Mouse (Mus musculus) MEL (cell line): ENCODE measurements around the gene Plekha7. TPM values are rescaled to one million over a fixed set of nuclear protein-coding genes. Genes with fewer than 3 reads are reported as not detected.

Experiments
- DNase-seq: peaks from one replicate; pipeline ENCODE4 v3.0.0; 2011; ENCODE audit warnings: low read depth, low spot score
- H3K27ac ChIP-seq: 2 replicates; pipeline ENCODE4 v1.5.1; 2012; ENCODE audit warnings: low read depth, mild to moderate bottlenecking, control low read depth, low read length, moderate library complexity; ENCODE audit not compliant: control insufficient read depth
- H3K27me3 ChIP-seq, 2 experiments: fragments of 150-350 bp in 1 of 2; sonication (generic) in 1 of 2; 2 replicates each; pipeline ENCODE4 v1.6.1; 2012; ENCODE audit warnings: low read length in 2 of 2, mild to moderate bottlenecking in 2 of 2, improper control_type of control experiment in 1 of 2, moderate library complexity in 1 of 2; ENCODE audit not compliant: insufficient read depth in 2 of 2, control insufficient read depth in 1 of 2
- H3K36me3 ChIP-seq, 2 experiments: 2 replicates each; pipeline ENCODE4 v1.6.1; 2012 to 2014; ENCODE audit warnings: low read length in 2 of 2, improper control_type of control experiment in 1 of 2, inconsistent platforms in 1 of 2, mild to moderate bottlenecking in 1 of 2; ENCODE audit not compliant: insufficient read depth in 2 of 2, control insufficient read depth in 1 of 2
- H3K4me1 ChIP-seq, 2 experiments: fragments of 150-350 bp in 1 of 2; sonication (generic) in 1 of 2; 2 replicates each; pipeline ENCODE4 v1.6.1; 2012; ENCODE audit warnings: low read length in 2 of 2, improper control_type of control experiment in 1 of 2, mild to moderate bottlenecking in 1 of 2; ENCODE audit not compliant: insufficient read depth in 2 of 2, control insufficient read depth in 1 of 2
- H3K4me3 ChIP-seq, 2 experiments: fragments of 150-350 bp in 1 of 2; sonication (generic) in 1 of 2; 2 replicates each; pipeline ENCODE4 v1.5.1; 2012; ENCODE audit warnings: low read depth in 2 of 2, low read length in 2 of 2, mild to moderate bottlenecking in 2 of 2, moderate library complexity in 2 of 2, control low read depth in 1 of 2, improper control_type of control experiment in 1 of 2; ENCODE audit not compliant: control insufficient read depth in 1 of 2, insufficient read depth in 1 of 2
- H3K79me2 ChIP-seq: 2 replicates; pipeline ENCODE4 v1.6.1; 2012; ENCODE audit warnings: mild to moderate bottlenecking, low read length, moderate library complexity; ENCODE audit not compliant: control insufficient read depth, poor library complexity, insufficient read depth
- H3K9ac ChIP-seq: 2 replicates; pipeline ENCODE4 v1.6.1; 2012; ENCODE audit warnings: low read depth, mild to moderate bottlenecking, control low read depth, low read length, moderate library complexity; ENCODE audit not compliant: control insufficient read depth, poor library complexity, severe bottlenecking
- H3K9me3 ChIP-seq: fragments of 150-350 bp; sonication (generic); replicated peaks from 2 replicates; pipeline ENCODE4 v1.6.1; 2012; ENCODE audit warnings: mild to moderate bottlenecking, low read length, improper control_type of control experiment, moderate library complexity; ENCODE audit not compliant: insufficient read depth
- CHD1 ChIP-seq: IDR thresholded peaks from 2 replicates; pipeline ENCODE4 v1.6.1; 2012; ENCODE audit warnings: low read depth, mild to moderate bottlenecking, inconsistent platforms, low read length, improper control_type of control experiment
- CHD2 ChIP-seq: IDR thresholded peaks from 2 replicates; pipeline ENCODE4 v1.6.1; 2011; ENCODE audit warnings: low read length, improper control_type of control experiment
- CTCF ChIP-seq, 3 experiments: IDR thresholded peaks in 2 of 3; conservative IDR thresholded peaks in 1 of 3; 2 replicates each; pipeline ENCODE4 v1.5.1; 2011 to 2012; ENCODE audit warnings: low read length in 3 of 3, low read depth in 2 of 3, mild to moderate bottlenecking in 2 of 3, improper control_type of control experiment in 1 of 3, inconsistent platforms in 1 of 3, mixed read lengths in 1 of 3, moderate library complexity in 1 of 3; ENCODE audit not compliant: control insufficient read depth in 1 of 3, insufficient read depth in 1 of 3, poor library complexity in 1 of 3, severe bottlenecking in 1 of 3
- ELF1 ChIP-seq: IDR thresholded peaks from 2 replicates; pipeline ENCODE4 v1.6.1; 2014; ENCODE audit warnings: low read depth, mild to moderate bottlenecking, inconsistent platforms, low read length, improper control_type of control experiment, moderate library complexity
- EP300 ChIP-seq, 2 experiments: IDR thresholded peaks; 2 replicates each; pipeline ENCODE4 v1.6.1; 2011; ENCODE audit warnings: improper control_type of control experiment in 2 of 2, low read length in 2 of 2, low read depth in 1 of 2, mild to moderate bottlenecking in 1 of 2
- GATA1 ChIP-seq: IDR thresholded peaks from 2 replicates; pipeline ENCODE4 v1.6.1; 2011; ENCODE audit warnings: low read depth, low read length, improper control_type of control experiment
- HCFC1 ChIP-seq: IDR thresholded peaks from 2 replicates; pipeline ENCODE4 v1.6.1; 2012; ENCODE audit warnings: low read depth, mild to moderate bottlenecking, inconsistent platforms, low read length, improper control_type of control experiment, moderate library complexity
- JUND ChIP-seq: IDR thresholded peaks from 2 replicates; pipeline ENCODE4 v1.6.1; 2011; ENCODE audit warnings: low read depth, mild to moderate bottlenecking, improper control_type of control experiment, low read length
- MAFK ChIP-seq: IDR thresholded peaks from 2 replicates; pipeline ENCODE4 v1.6.1; 2011; ENCODE audit warnings: low read depth, mild to moderate bottlenecking, low read length, improper control_type of control experiment, borderline replicate concordance
- MAX ChIP-seq: IDR thresholded peaks from 2 replicates; pipeline ENCODE4 v1.6.1; 2011; ENCODE audit warnings: low read length, improper control_type of control experiment
- MAZ ChIP-seq: IDR thresholded peaks from 2 replicates; pipeline ENCODE4 v1.6.1; 2012; ENCODE audit warnings: low read depth, mild to moderate bottlenecking, inconsistent platforms, low read length, improper control_type of control experiment
- MEF2A ChIP-seq: IDR thresholded peaks from 2 replicates; pipeline ENCODE4 v1.6.1; 2014; ENCODE audit warnings: low read depth, mild to moderate bottlenecking, inconsistent platforms, low read length, improper control_type of control experiment; ENCODE audit not compliant: poor library complexity, insufficient replicate concordance, severe bottlenecking; ENCODE audit errors: extremely low read depth
- MYB ChIP-seq: IDR thresholded peaks from 2 replicates; pipeline ENCODE4 v1.6.1; 2011; ENCODE audit warnings: mild to moderate bottlenecking, low read depth, low read length, improper control_type of control experiment
- MYC ChIP-seq: IDR thresholded peaks from 2 replicates; pipeline ENCODE4 v1.6.1; 2011; ENCODE audit warnings: low read depth, mild to moderate bottlenecking, low read length, improper control_type of control experiment, moderate library complexity
- NELFE ChIP-seq: IDR thresholded peaks from 2 replicates; pipeline ENCODE4 v1.6.1; 2011; ENCODE audit warnings: low read depth, low read length, improper control_type of control experiment
- NRF1 ChIP-seq: IDR thresholded peaks from 2 replicates; pipeline ENCODE4 v1.6.1; 2014; ENCODE audit warnings: low read depth, mild to moderate bottlenecking, inconsistent platforms, low read length, improper control_type of control experiment, moderate library complexity; ENCODE audit not compliant: poor library complexity, insufficient read depth, severe bottlenecking
- POLR2AphosphoS2 ChIP-seq: IDR thresholded peaks from 2 replicates; pipeline ENCODE4 v1.6.1; 2011; ENCODE audit warnings: low read length, improper control_type of control experiment
- RAD21 ChIP-seq: IDR thresholded peaks from 2 replicates; pipeline ENCODE4 v1.6.1; 2011; ENCODE audit warnings: mild to moderate bottlenecking, low read depth, low read length, improper control_type of control experiment
- RCOR1 ChIP-seq: IDR thresholded peaks from 2 replicates; pipeline ENCODE4 v1.6.1; 2012; ENCODE audit warnings: low read depth, mild to moderate bottlenecking, inconsistent platforms, low read length, improper control_type of control experiment
- UBTF ChIP-seq: IDR thresholded peaks from 2 replicates; pipeline ENCODE4 v1.6.1; 2012; ENCODE audit warnings: low read depth, mild to moderate bottlenecking, inconsistent platforms, low read length, improper control_type of control experiment, moderate library complexity, borderline replicate concordance; ENCODE audit not compliant: insufficient read depth
- USF2 ChIP-seq, 2 experiments: IDR thresholded peaks; 2 replicates each; pipeline ENCODE4 v1.6.1; 2011 to 2012; ENCODE audit warnings: improper control_type of control experiment in 2 of 2, low read length in 2 of 2, borderline replicate concordance in 1 of 2, inconsistent platforms in 1 of 2, low read depth in 1 of 2, mild to moderate bottlenecking in 1 of 2; ENCODE audit not compliant: insufficient read depth in 1 of 2
- ZMIZ1 ChIP-seq: IDR thresholded peaks from 2 replicates; pipeline ENCODE4 v1.6.1; 2012; ENCODE audit warnings: low read depth, mild to moderate bottlenecking, inconsistent platforms, low read length, improper control_type of control experiment, moderate library complexity
- ZNF384 ChIP-seq: IDR thresholded peaks from 2 replicates; pipeline ENCODE4 v1.6.1; 2012; ENCODE audit warnings: low read depth, mild to moderate bottlenecking, inconsistent platforms, low read length, improper control_type of control experiment
- polyA plus RNA-seq, 2 experiments: library from polyadenylated mRNA; stranded (reverse) in 1 of 2; unstranded in 1 of 2; fragments of >175 nt in 1 of 2; fragments of >200 nt in 1 of 2; gene quantifications; 2 replicates each; pipeline versions ENCODE4 v1.2.1 to v1.2.4; 2012; ENCODE audit warnings: low replicate concordance in 2 of 2, low read depth in 1 of 2; ENCODE audit not compliant: insufficient read length in 2 of 2, insufficient read depth in 1 of 2, missing spikeins in 1 of 2
- total RNA-seq: library from RNA; depleted of rRNA; stranded (reverse); fragments of 300-350 nt; gene quantifications from 2 replicates; pipeline ENCODE4 v1.2.3, GENCODE M21; 2012

The Plekha7 gene
- total and polyA plus RNA-seq, 3 experiments = 4.4 to 14.5 TPM; not detected in 1

- Histone ChIP-seq H3K9ac (no peak overlapping the region), H3K79me2 (no peaks in the 10 kb centered on the region), H3K36me3 (peaks cover 0 to 9% of the 10 kb centered on the region in 2 experiments; a peak in 2 of 4 replicates), H3K4me3 (no peak overlapping the region), H3K9me3 (no peaks in the 10 kb centered on the region), H3K4me1 (peaks cover 0 to 14% of the 10 kb centered on the region in 2 experiments; a peak in 2 of 4 replicates)
- DNase-seq = no peak
- no peak for TF ChIP-seq GATA1
- TF ChIP-seq MYC = no peak
- no peak for TF ChIP-seq CHD1
- TF ChIP-seq RAD21 = no peak
- TF ChIP-seq NRF1 = no peak
- TF ChIP-seq ELF1 = no peak
- no peak for TF ChIP-seq POLR2AphosphoS2
- no peak for TF ChIP-seq EP300 (IDR thresholded peaks at IDR 0.05; ENCODE audit: low read depth in 1 of 2, low read length in 2 of 2)
- no peak for TF ChIP-seq UBTF
- TF ChIP-seq ZNF384 = no peak
- no peak for TF ChIP-seq MAZ
- no peak for TF ChIP-seq NELFE
- no peak for TF ChIP-seq JUND
- TF ChIP-seq MYB = no peak
- no peak for TF ChIP-seq CHD2
- no peak for TF ChIP-seq ZMIZ1
- TF ChIP-seq MAFK = no peak
- no peak for TF ChIP-seq CTCF (IDR thresholded peaks at IDR 0.05 in 2 of 3, conservative IDR thresholded peaks at IDR 0.05 in 1 of 3; ENCODE audit: control insufficient read depth in 1 of 3, insufficient read depth in 1 of 3, low read depth in 2 of 3, low read length in 3 of 3, poor library complexity in 1 of 3, severe bottlenecking in 1 of 3)
- no peak for TF ChIP-seq USF2 (IDR thresholded peaks at IDR 0.05; ENCODE audit: borderline replicate concordance in 1 of 2, insufficient read depth in 1 of 2, low read depth in 1 of 2, low read length in 2 of 2)
- TF ChIP-seq RCOR1 = no peak
- TF ChIP-seq, all 39 proteins: peak for 0
- no peak overlapping the region for H3K27ac ChIP-seq
- no peaks in the 10 kb centered on the region for H3K27me3 ChIP-seq
These were observed 106.0 kb downstream of the Plekha7 start for GRCm38 (mm10) chr7:116202033-116202681.

DNA sequence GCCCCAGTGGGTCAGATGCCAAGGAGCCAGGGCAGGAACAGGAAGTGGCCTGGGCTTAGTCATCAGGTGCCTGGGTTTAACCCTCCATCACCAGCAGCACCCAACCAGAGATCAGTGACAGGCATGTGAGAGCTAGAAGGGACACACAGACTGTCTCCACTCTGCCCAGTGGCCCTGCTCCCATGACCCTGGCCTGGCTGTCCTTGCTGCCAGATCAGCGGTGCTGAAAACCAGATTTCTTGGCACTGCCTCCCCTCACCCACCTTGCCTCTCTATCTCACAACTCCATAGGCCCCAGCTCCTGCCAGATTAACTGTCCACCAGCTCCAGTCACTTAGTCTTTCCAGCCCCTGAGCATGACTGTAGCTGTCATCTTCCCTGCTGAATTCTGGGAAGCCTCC is 107.2 kb downstream of the Plekha7 start:
- no peak for TF ChIP-seq HCFC1
- TF ChIP-seq JUND = no peak
- no peak for TF ChIP-seq POLR2AphosphoS2
- TF ChIP-seq MEF2A = no peak
- TF ChIP-seq MAX = no peak
- H3K9ac ChIP-seq = no peak overlapping the region
- H3K79me2 ChIP-seq = no peaks in the 10 kb centered on the region
- H3K4me3 ChIP-seq = no peak overlapping the region
- H3K36me3 ChIP-seq = peaks cover 0 to 11% of the 10 kb centered on the region in 2 experiments; a peak in 2 of 4 replicates
- H3K27me3 ChIP-seq = no peaks in the 10 kb centered on the region
- no peaks in the 10 kb centered on the region for H3K9me3 ChIP-seq
- DNase-seq = no peak
- H3K27ac ChIP-seq = no peak overlapping the region
- H3K4me1 ChIP-seq = peaks cover 0 to 22% of the 10 kb centered on the region in 2 experiments; a peak in 2 of 4 replicates
